In genomic region chr17:83466697-83467251, GRCm38 (mm10) we compare ENCODE assay signal across 19 mouse cellular contexts. TPM values are rescaled to one million over a fixed set of nuclear protein-coding genes. Genes with fewer than 3 reads are reported as not detected.
DNase-seq lines count a peak whose midpoint lies in the region; ATAC-seq lines count a peak whose summit lies in the region.
"Had no signal": no experiment of that assay in that cellular context is flagged by ENCODE, and none has a peak within 500 bp of the region (broad histone marks: within the 10 kb centered on the region; RNA-seq: fewer than 3 reads in every experiment).

No protein-coding gene starts in this region.

- peak; percentile 8 for DNase-seq in embryo, embryonic 11 days
- no peak for DNase-seq in embryo, embryonic 10 days (ENCODE audit: low spot score)
- DNase-seq in midbrain, embryonic 14.5 days = no peak
- no peak for DNase-seq in layer of hippocampus, adult 9-10 months (ENCODE audit: low spot score)
- no peak for DNase-seq in cerebellum, adult 9-11 months
- DNase-seq: cerebellum, postnatal 36 days; heart, postnatal 4 days; kidney, adult 18-20 months; kidney, postnatal 10 days; right cerebral cortex, postnatal 25 days; thymus, postnatal 4 days had no signal

- no peak overlapping the region for H3K9ac ChIP-seq in midbrain, embryonic 12.5 days (replicated peaks)
- H3K9ac ChIP-seq in midbrain, embryonic 14.5 days (replicated peaks; ENCODE audit: low read length) = no peak overlapping the region
- H3K9ac ChIP-seq in hindbrain, embryonic 15.5 days = no peak overlapping the region
- H3K9ac ChIP-seq: heart, embryonic 13.5 days; liver, embryonic 14.5 days; lung, embryonic 15.5 days had no signal

- H3K4me2 ChIP-seq in midbrain, embryonic 12.5 days (replicated peaks) = no peak overlapping the region
- no peak overlapping the region for H3K4me2 ChIP-seq in midbrain, embryonic 14.5 days (ENCODE audit: low read length)
- H3K4me2 ChIP-seq in hindbrain, embryonic 15.5 days = no peak overlapping the region
- H3K4me2 ChIP-seq: heart, embryonic 13.5 days; lung, embryonic 15.5 days had no signal

- ATAC-seq in midbrain, embryonic 12.5 days (ENCODE audit: low FRiP score, low read depth) = 0 out of 2 replicates have a peak, but pooled peaks have one; percentile 52
- no peak for ATAC-seq in midbrain, embryonic 14.5 days (ENCODE audit: low FRiP score, low TSS enrichment)
- peak; percentile 51; the same call in 1 of the 2 replicates for ATAC-seq in hindbrain, embryonic 15.5 days (ENCODE audit: low FRiP score, low read depth)

- peaks cover 30% of the 10 kb centered on the region for H3K36me3 ChIP-seq in midbrain, embryonic 12.5 days
- H3K36me3 ChIP-seq in midbrain, embryonic 14.5 days (ENCODE audit: control insufficient read depth, insufficient read depth, low read length) = peaks cover 32% of the 10 kb centered on the region
- peaks cover 30% of the 10 kb centered on the region for H3K36me3 ChIP-seq in hindbrain, embryonic 15.5 days

- no peak overlapping the region for H3K27ac ChIP-seq in midbrain, embryonic 12.5 days (replicated peaks)
- no peak overlapping the region for H3K27ac ChIP-seq in midbrain, embryonic 14.5 days (replicated peaks; ENCODE audit: low read depth, low read length)
- no peak overlapping the region for H3K27ac ChIP-seq in hindbrain, embryonic 15.5 days (replicated peaks)
- H3K27ac ChIP-seq: embryonic facial prominence, embryonic 10.5 days; heart, embryonic 13.5 days; layer of hippocampus, adult 2 months; liver, embryonic 14.5 days; lung, embryonic 15.5 days had no signal

- H3K4me3 ChIP-seq in midbrain, embryonic 12.5 days = no peak overlapping the region
- H3K4me3 ChIP-seq in midbrain, embryonic 14.5 days (replicated peaks; ENCODE audit: low read depth, low read length) = no peak overlapping the region
- no peak overlapping the region for H3K4me3 ChIP-seq in hindbrain, embryonic 15.5 days
- H3K4me3 ChIP-seq: embryonic facial prominence, embryonic 10.5 days; heart, embryonic 13.5 days; layer of hippocampus, adult 2 months; lung, embryonic 15.5 days had no signal

- peaks cover 4% of the 10 kb centered on the region; the same call in 1 of the 2 replicates for H3K4me1 ChIP-seq in midbrain, embryonic 12.5 days
- H3K4me1 ChIP-seq in midbrain, embryonic 14.5 days (ENCODE audit: control insufficient read depth, insufficient read depth, low read length) = no peaks in the 10 kb centered on the region
- no peaks in the 10 kb centered on the region for H3K4me1 ChIP-seq in hindbrain, embryonic 15.5 days (replicated peaks)
- H3K4me1 ChIP-seq: embryonic facial prominence, embryonic 10.5 days; heart, embryonic 13.5 days; lung, embryonic 15.5 days had no signal

- H3K9me3 ChIP-seq in midbrain, embryonic 12.5 days = no peaks in the 10 kb centered on the region
- H3K9me3 ChIP-seq in midbrain, embryonic 14.5 days (ENCODE audit: control insufficient read depth, low read length) = no peaks in the 10 kb centered on the region
- H3K9me3 ChIP-seq in hindbrain, embryonic 15.5 days = no peaks in the 10 kb centered on the region
- H3K9me3 ChIP-seq: embryonic facial prominence, embryonic 10.5 days; heart, embryonic 13.5 days; lung, embryonic 15.5 days had no signal

- no peaks in the 10 kb centered on the region for H3K27me3 ChIP-seq in midbrain, embryonic 12.5 days
- no peaks in the 10 kb centered on the region for H3K27me3 ChIP-seq in midbrain, embryonic 14.5 days (ENCODE audit: control insufficient read depth, insufficient read depth, low read length)
- H3K27me3 ChIP-seq in hindbrain, embryonic 15.5 days = no peaks in the 10 kb centered on the region
- H3K27me3 ChIP-seq: CH12.LX; heart, embryonic 13.5 days; lung, embryonic 15.5 days had no signal

- WGBS in midbrain, embryonic 12.5 days = 80% methylated on average over 6 of the region's 6 CpGs
- WGBS in midbrain, embryonic 14.5 days = 60% methylated on average over 6 of the region's 6 CpGs
- 64% methylated on average over 6 of the region's 6 CpGs for whole genome bisulfite sequencing in hindbrain, embryonic 15.5 days

RNA-seq across cellular contexts. Expression of gene Cox7a2l, which starts 50.4 kb away (rescaled TPM):
- polyA plus RNA-seq in midbrain, embryonic 12.5 days (2016; fragmentation: Nextera tagmentation; extraction: Ambion mirVana) = 150 TPM in 2 replicates
- 196 and 203 TPM in 2 replicates for polyA plus RNA-seq in midbrain, embryonic 14.5 days (2014; fragmentation: Nextera tagmentation; extraction: Ambion mirVana)
- polyA plus RNA-seq in hindbrain, embryonic 15.5 days (2015; fragmentation: Nextera tagmentation; extraction: Ambion mirVana) = 183 and 196 TPM in 2 replicates
